Mouse (Mus musculus) cerebellum, adult 8-10 months (tissue): ENCODE data around the gene Myl6.

Experiments
- DNase-seq: peaks from one replicate; pipeline ENCODE4 v3.0.0; 2022

The Myl6 gene

GRCm38 (mm10) chr10:128488776-128489175 is 5.2 kb downstream of the Myl6 start:
- no peak for DNase-seq

GRCm38 (mm10) chr10:128487861-128488712 is 5.9 kb downstream of the Myl6 start:
- DNase-seq = peak; percentile 58

DNA sequence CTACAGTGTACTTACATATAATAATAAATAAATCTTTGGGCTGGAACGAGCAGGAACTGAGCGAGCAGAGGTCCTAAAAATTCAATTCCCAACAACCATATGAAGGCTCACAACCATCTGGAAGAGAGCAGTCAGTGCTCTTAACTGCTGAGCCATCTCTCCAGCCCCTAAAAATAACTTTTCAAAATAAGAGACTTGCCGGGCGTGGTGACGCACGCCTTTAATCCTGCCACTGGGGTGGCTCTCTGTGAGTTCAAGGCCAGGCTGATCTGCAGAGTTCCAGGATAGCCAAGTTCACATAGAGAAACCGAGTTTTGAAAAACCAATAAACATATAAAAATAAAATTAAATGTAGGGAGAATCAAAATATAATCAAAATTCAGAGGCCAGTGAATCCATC is 7.6 kb downstream of the Myl6 start:
- no peak for DNase-seq

DNA sequence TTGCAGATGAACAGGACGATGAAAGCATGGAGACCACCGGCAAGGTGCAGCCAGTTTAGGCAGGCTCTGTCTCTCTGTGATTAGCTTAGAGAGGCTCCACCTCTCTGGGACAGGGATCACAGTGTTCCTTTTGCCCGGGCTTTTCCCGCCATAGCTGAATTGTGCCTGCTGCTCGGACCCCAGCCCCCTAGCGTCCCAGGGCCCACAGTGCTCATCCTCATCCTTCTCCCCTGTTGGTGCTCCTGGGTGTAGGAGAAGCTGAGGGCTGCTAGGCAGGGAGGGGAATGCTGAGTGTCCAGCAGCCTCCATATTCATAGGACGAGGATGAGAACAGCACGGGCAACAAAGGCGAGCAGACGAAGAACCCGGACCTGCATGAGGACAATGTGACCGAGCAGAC is 19.6 kb downstream of the Myl6 start:
- DNase-seq = no peak

- no peak for DNase-seq
Measured at GRCm38 (mm10) chr10:128460270-128460630, 33.7 kb downstream of the Myl6 start.

- peak; percentile 62 for DNase-seq
Measured at GRCm38 (mm10) chr10:128459409-128460269, 34.3 kb downstream of the Myl6 start.

DNA sequence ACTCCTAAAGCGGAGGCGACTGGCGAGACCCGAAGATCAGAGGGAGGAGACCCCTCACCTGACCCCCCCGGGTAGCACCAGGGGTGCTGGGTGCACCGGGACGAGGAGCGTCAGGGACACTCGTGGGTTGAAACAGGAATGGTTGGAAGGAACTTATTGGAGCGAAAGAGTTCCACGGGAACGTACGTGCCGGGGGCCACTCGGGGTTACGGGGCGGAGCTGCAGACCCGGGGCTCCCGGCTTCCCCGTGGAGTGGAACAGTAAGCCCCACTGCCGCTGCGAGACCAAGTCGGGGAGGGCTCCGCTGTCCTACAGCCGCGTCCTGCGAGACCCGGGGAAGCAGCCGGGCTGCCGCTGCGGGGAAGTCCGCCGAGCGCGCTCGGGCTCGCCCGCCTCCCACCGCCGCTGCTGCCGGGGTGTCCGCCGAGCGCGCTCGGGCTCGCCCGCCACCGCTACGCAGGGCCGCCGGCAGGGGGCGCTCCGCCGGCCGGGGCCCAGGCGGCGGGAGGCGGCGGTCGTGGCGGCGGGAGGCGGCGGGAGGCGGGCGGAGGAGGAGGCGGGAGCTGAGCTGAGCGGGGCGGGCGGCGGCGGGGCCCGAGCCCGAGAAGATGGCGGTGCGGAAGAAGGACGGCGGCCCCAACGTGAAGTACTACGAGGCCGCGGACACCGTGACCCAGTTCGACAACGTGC is 35.1 kb downstream of the Myl6 start, which contains the start of gene Smarcc2:
TSS of gene Smarcc2 (plus strand) at position 530 of the 690 bp plus-strand sequence.
- peak; percentile 83 for DNase-seq

- peak; percentile 95 for DNase-seq
Measured at GRCm38 (mm10) chr10:128458348-128458718, 35.6 kb downstream of the Myl6 start.

DNA sequence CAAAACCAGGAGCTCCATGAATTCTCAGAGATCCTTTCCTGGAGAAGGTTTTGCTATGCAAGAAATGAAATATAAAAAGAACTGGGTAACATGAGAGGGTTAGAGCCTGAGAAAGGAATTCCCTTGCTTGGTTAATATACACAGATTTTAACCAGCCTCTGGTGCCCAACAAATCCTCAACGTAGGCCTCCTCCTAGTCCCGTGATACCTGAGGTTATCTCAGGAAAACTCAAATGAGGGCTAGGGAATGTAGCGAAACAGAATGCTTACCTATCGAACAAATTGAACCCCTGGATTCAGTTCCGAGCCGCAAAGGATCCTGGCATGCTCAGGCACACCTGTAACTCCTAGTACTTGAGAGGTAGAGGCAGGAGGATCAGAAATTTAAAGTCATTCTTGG is 36.3 kb downstream of the Myl6 start:
- no peak for DNase-seq

DNA sequence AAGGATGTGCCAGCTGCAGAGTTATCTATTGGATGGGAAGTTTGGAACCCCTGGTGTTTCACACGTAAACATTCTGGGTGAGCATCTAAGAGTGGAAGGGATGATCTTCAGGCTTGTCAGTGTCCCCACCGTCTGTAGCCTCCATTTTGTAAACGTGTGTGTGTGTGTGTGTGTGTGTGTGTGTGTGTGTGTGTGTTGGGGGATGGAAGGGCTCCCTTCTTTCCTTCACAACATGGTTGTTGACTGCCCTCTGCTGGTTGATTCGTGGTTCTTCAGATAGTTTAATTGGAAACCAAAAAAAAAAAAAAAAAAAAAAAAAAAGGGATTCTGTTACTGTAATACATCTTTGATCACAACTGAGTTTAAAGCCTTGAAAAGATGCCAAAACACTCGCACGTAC is 38.7 kb downstream of the Myl6 start:
- peak; percentile 70 for DNase-seq

DNA sequence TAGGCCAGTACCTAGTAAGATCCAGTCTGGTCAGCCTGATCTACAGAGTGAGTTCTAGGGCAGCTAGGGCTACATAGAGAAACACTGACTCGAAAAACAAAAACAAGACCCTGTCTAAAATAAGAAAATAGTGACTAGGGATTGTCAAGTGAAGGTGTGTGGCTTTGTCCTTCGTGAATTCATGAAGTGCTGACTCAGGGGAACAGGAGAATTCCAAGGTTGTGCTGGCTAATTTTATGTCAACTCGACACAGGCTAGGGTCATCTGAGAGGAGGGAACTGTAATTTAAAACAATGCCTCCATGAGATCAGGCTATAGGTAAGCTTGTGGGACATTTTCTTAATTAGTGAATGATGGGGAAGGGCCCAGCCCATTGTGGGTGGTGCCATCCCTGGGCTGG is 39.5 kb downstream of the Myl6 start:
- no peak for DNase-seq

DNA sequence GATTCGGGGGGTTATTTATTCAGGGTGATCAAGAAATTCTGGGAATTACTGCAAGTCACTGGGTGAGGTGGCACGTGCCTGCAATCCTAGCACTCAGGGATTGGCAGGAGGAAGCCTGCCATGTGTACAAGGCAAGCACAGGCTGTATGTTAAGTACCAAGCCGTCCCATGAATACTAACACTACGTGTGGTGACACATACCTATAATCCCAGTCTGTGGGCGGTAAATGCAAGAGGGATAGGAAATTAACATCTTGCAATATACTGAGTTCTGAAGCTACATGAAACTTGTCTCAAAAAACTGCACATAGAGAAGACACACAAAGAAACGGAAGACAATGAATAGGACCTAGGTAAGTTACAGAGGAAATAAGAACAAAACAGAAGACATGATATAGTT is 42.9 kb downstream of the Myl6 start:
- DNase-seq = no peak

DNA sequence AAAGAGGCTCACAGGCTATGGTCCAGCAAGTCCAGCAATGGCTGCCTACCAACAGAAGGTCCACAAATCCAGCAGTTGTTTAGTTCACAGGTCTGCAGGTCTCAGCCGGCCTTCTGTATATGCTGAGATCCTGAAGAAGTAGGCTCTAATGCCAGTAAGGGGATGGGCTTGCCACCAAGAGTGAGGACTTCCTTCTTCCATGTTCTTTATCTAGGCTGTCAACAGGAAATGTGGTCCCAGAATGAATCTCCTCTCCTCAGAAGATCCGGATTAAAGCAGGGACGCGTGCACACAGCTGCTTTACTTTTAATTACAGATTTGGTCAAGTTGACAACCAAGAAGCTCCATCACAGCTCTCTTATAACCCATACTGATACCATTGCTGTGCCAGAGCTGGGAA is 48.5 kb downstream of the Myl6 start:
- DNase-seq = no peak

DNA sequence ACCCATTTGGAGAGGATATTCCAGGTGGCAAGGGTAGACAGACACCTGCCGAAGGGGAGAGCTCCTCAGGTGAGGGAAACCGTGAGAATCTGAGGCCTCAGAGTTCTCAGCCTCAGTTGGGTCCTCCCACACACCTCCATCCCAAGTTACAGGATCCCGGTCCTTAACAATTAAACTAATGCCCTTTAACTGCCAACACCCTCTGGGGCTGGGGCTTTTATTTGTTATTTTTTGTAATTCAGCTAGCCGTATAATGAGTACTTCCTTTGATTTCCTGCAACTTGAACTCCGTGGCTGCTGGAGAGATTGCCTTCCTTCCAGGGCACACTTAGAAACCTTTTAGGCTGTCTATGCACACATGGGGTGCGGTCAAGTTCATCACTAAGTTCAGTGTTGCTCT is 49.6 kb downstream of the Myl6 start:
- DNase-seq = no peak

GRCm38 (mm10) chr10:128442718-128443117 is 51.2 kb downstream of the Myl6 start:
- no peak for DNase-seq

DNA sequence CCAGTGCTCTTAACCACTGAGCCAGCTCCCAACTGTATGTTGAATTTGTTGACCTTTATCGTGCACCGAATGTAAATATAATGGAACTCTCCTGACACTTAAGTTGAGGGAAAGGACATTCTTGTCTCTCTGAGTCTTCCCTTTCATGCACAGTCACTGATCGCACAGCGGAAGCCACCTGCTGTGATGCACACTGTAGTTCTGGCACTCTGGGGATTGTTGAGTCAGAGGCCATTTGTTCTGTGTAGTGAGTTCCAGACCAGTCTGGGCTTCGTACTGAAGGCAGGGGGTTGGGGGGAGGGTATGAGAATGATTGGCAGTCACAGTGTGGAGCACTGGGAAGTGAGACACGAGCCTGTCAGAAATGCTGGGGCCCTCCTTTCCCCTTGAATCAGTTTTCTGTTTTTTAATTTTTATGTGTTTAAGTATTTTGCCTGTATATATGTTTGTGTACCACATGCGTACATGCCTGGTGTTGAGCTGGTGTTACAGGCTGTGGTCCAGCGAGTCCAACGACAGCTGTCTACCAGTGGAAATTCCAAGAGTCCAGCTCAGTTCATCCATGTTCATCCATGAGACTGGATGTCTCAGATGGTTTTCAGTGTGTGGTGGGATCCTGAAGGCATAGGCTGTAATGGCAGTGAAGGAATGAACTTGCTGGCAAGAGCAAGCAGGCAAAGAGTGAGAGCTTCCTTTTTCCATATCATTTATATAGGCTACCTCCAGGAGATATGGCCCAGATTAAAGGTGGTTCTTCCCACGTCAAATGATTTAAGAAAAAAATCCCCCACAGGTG is 52.4 kb downstream of the Myl6 start:
- DNase-seq = no peak
